Mouse (Mus musculus) hindbrain, postnatal 0 days (tissue): ENCODE results near the gene Slc25a26. TPM values are rescaled to one million over a fixed set of nuclear protein-coding genes. Genes with fewer than 3 reads are reported as not detected.

Experiments
- ATAC-seq: fragments of 200-750 bp; cut with Nextera tagmentation; 2 replicates; pipeline ENCODE4 v1.8.0; 2017; ENCODE audit warnings: mild to moderate bottlenecking, moderate TSS enrichment, moderate library complexity
- DNase-seq: peaks from one replicate; pipeline ENCODE4 v3.0.0-alpha.2; 2015; ENCODE audit warnings: low spot score
- H3K27ac ChIP-seq: fragments of 300-500 bp; sonication (generic); 2 replicates; pipeline ENCODE4 v1.5.1; 2014; ENCODE audit warnings: mild to moderate bottlenecking
- H3K27me3 ChIP-seq: fragments of 300-500 bp; sonication (generic); 2 replicates; pipeline ENCODE4 v1.6.1; 2014; ENCODE audit warnings: low read length, mixed read lengths; ENCODE audit not compliant: insufficient read depth
- H3K36me3 ChIP-seq: fragments of 300-500 bp; sonication (generic); 2 replicates; pipeline ENCODE4 v1.6.1; 2014; ENCODE audit warnings: low read length, mixed read lengths; ENCODE audit not compliant: insufficient read depth
- H3K4me1 ChIP-seq: fragments of 300-500 bp; sonication (generic); 2 replicates; pipeline ENCODE4 v1.6.1; 2014; ENCODE audit warnings: antibody characterized with exemption, low read length, mixed read lengths; ENCODE audit not compliant: insufficient read depth
- H3K4me2 ChIP-seq: fragments of 300-500 bp; sonication (generic); 2 replicates; pipeline ENCODE4 v1.6.1; 2014; ENCODE audit warnings: low read depth, mild to moderate bottlenecking, low read length, moderate library complexity, mixed read lengths
- H3K4me3 ChIP-seq: fragments of 300-500 bp; sonication (generic); 2 replicates; pipeline ENCODE4 v1.5.1; 2014; ENCODE audit warnings: low read length
- H3K9ac ChIP-seq: fragments of 300-500 bp; sonication (generic); replicated peaks from 2 replicates; pipeline ENCODE4 v1.6.1; 2014; ENCODE audit warnings: mild to moderate bottlenecking, low read length, moderate library complexity, mixed read lengths
- H3K9me3 ChIP-seq: fragments of 300-500 bp; sonication (generic); 2 replicates; pipeline ENCODE4 v1.6.1; 2016; ENCODE audit warnings: low read length, mixed read lengths
- CTCF ChIP-seq: IDR thresholded peaks from 2 replicates; pipeline ENCODE4 v1.5.1; 2016; ENCODE audit warnings: antibody characterized with exemption, control low read depth, low read depth
- WGBS: fragments of 180-500 bp; shearing (Covaris S2); extraction: QIAGEN DNeasy Blood & Tissue Kit; methylation state at CpG from one replicate; pipeline ENCODE4 v1.1.7; 2014; 5-methylcytosine and 5-hydroxymethylcytosine counted together
- microRNA-seq, 2 experiments: library from miRNA; unstranded; fragments of <30 nt; microRNA quantifications; one replicate each; pipeline ENCODE4; 2016
- polyA plus RNA-seq: library from polyadenylated mRNA; unstranded; fragments of >200 nt; fragmentation: Nextera tagmentation; extraction: Ambion mirVana; gene quantifications from 2 replicates; pipeline ENCODE4 v1.2.1, GENCODE M21; 2015
- total RNA-seq: library from RNA; depleted of rRNA; stranded (reverse); fragments of >200 nt; gene quantifications from 2 replicates; pipeline ENCODE4 v1.2.3, GENCODE M21; 2014; rRNA removed

Slc25a26 gene
- total and polyA plus RNA-seq, 2 experiments from 2014 or later = 4.1 to 10.2 TPM

DNA sequence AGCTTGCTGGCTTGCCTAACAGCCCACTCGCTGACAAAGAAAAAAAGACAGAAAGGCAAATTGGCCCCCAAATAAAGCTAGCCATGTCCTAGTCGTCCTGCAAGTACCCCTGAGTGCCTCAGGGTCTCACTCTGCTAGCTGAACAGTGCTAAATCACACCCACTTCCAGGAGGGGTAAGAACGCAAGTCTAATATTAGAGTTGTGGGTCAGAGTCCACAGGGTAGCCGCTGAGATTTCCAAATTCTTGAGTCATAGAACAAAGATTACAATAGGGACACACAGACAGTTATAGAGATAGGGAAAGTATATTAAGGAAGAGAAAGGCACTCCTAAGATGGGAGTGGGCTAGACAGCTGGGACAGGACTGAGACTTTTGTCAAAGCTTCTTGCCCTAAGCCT is 148.4 kb downstream of the Slc25a26 start:
- 48% methylated on average over 4 of the region's 4 CpGs for WGBS
- H3K4me1 ChIP-seq = peaks cover 29% of the 10 kb centered on the region
- H3K36me3 ChIP-seq = no peaks in the 10 kb centered on the region
- no peak overlapping the region for H3K9ac ChIP-seq
- no peak for ATAC-seq
- no peaks in the 10 kb centered on the region for H3K27me3 ChIP-seq
- H3K27ac ChIP-seq = peak overlapping the region; percentile 69
- H3K4me2 ChIP-seq = no peak overlapping the region
- H3K9me3 ChIP-seq = no peaks in the 10 kb centered on the region
- no peak overlapping the region for H3K4me3 ChIP-seq
- TF ChIP-seq CTCF = no peak
- DNase-seq = no peak

DNA sequence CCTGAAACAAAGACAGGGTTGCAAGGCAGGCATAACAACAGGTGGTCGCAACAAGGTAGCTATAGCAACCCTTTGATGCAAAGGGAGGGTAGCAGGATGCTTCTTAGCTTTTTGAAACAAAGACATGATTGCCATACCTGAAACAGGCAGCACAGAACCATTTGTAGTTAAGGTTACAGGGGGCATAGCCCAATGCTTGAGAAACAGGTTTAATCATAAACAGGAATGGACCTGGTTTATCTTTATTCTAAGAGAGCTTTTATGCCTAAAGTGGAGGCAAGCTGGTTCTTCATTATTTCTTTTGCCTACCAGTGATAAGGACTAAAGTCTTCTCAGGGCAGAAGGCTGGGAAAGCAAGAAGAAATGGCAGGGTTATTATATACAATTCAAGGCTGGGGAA is 149.5 kb downstream of the Slc25a26 start:
- TF ChIP-seq CTCF = no peak
- Histone ChIP-seq H3K27me3 (no peaks in the 10 kb centered on the region), H3K9ac (no peak overlapping the region), H3K4me3 (no peak overlapping the region), H3K4me1 (peaks cover 29% of the 10 kb centered on the region), H3K4me2 (no peak overlapping the region), H3K9me3 (no peaks in the 10 kb centered on the region), H3K36me3 (no peaks in the 10 kb centered on the region), H3K27ac (0 out of 2 replicates have a peak overlapping the region, but pooled peaks have one; percentile 69)
- ATAC-seq (no peak), DNase-seq (no peak)
- 62% methylated on average over 1 of the region's 1 CpGs for WGBS

- TF ChIP-seq CTCF = no peak
- H3K27ac ChIP-seq = 0 out of 2 replicates have a peak overlapping the region, but pooled peaks have one; percentile 9
- no peaks in the 10 kb centered on the region for H3K36me3 ChIP-seq
- no peak overlapping the region for H3K9ac ChIP-seq
- ATAC-seq (no peak), DNase-seq (no peak)
- WGBS = 69% methylated on average over 17 of the region's 17 CpGs
- H3K4me1 ChIP-seq = peaks cover 31% of the 10 kb centered on the region
- H3K4me3 ChIP-seq = no peak overlapping the region
- H3K27me3 ChIP-seq = no peaks in the 10 kb centered on the region
- no peaks in the 10 kb centered on the region for H3K9me3 ChIP-seq
- H3K4me2 ChIP-seq = no peak overlapping the region
Measured at GRCm38 (mm10) chr6:94651541-94651940, 151.4 kb downstream of the Slc25a26 start.

GRCm38 (mm10) chr6:94652659-94653213 is 152.6 kb downstream of the Slc25a26 start:
- no peaks in the 10 kb centered on the region for H3K36me3 ChIP-seq
- DNase-seq = no peak
- H3K27ac ChIP-seq = no peak overlapping the region; the same call in 1 of the 2 replicates
- WGBS = 59% methylated on average over 6 of the region's 6 CpGs
- H3K9ac ChIP-seq = no peak overlapping the region
- no peak overlapping the region for H3K4me3 ChIP-seq
- H3K27me3 ChIP-seq = no peaks in the 10 kb centered on the region
- peaks cover 26% of the 10 kb centered on the region for H3K4me1 ChIP-seq
- no peak for ATAC-seq
- TF ChIP-seq CTCF = no peak
- H3K9me3 ChIP-seq = no peaks in the 10 kb centered on the region
- no peak overlapping the region for H3K4me2 ChIP-seq

GRCm38 (mm10) chr6:94653388-94654316 is 153.5 kb downstream of the Slc25a26 start:
- WGBS = 68% methylated on average over 10 of the region's 10 CpGs
- no peak overlapping the region for H3K4me3 ChIP-seq
- H3K27ac ChIP-seq = no peak overlapping the region
- H3K4me2 ChIP-seq = no peak overlapping the region
- H3K27me3 ChIP-seq = no peaks in the 10 kb centered on the region
- peaks cover 18% of the 10 kb centered on the region for H3K4me1 ChIP-seq
- no peak overlapping the region for H3K9ac ChIP-seq
- H3K36me3 ChIP-seq = no peaks in the 10 kb centered on the region
- DNase-seq (no peak), ATAC-seq (no peak)
- no peaks in the 10 kb centered on the region for H3K9me3 ChIP-seq
- TF ChIP-seq CTCF = no peak

Small RNA genes lying within 50 kb of the gene (microRNA-seq; reads per million reads assigned to microRNA genes)
- gene Mir7041 = 0.18 to 0.36 reads per million in 2 experiments

Other genes with a start within 250 kb of the Slc25a26 start
- gene Magi1, start 216.4 kb upstream of the Slc25a26 start, total RNA-seq = 36.9 and 44.5 TPM in 2 replicates
- gene Magi1, start 216.4 kb upstream of the Slc25a26 start, polyA plus RNA-seq = 21.4 and 23.0 TPM in 2 replicates
- 131 and 146 TPM in 2 replicates for gene Lrig1, start 199.8 kb downstream of the Slc25a26 start, total RNA-seq
- 23.0 and 27.8 TPM in 2 replicates for gene Lrig1, start 199.8 kb downstream of the Slc25a26 start, polyA plus RNA-seq